Comparison of ENCODE assay signal across 8 mouse cellular contexts in genomic region chr19:3708078-3709012, GRCm38 (mm10). TPM values are rescaled to one million over a fixed set of nuclear protein-coding genes. Genes with fewer than 3 reads are reported as not detected.
DNase-seq lines count a peak whose midpoint lies in the region; ATAC-seq and TF ChIP-seq lines count a peak whose summit lies in the region.

Gene 1810055G02Rik (plus strand): TSS chr19:3708293.

- peak within 1 kb of the TSS; percentile 87 for H3K9ac ChIP-seq in ES-E14 (ENCODE audit: insufficient read depth, low read depth, low read length, poor library complexity, severe bottlenecking)
- peak within 1 kb of the TSS; percentile 93 for H3K9ac ChIP-seq in forebrain, embryonic 15.5 days (replicated peaks)

- peak within 1 kb of the TSS; percentile 88 to 94 for H3K4me3 ChIP-seq in ES-E14 (ENCODE audit: insufficient read depth in 1 of 2, low read depth in 1 of 2, low read length in 2 of 2, poor library complexity in 1 of 2, severe bottlenecking in 1 of 2)
- peak within 1 kb of the TSS; percentile 97 for H3K4me3 ChIP-seq in forebrain, embryonic 15.5 days
- H3K4me3 ChIP-seq in lung, adult 2 months (replicated peaks; ENCODE audit: extremely low read depth, low read depth, low read length): peak within 1 kb of the TSS; percentile 79

- in situ Hi-C loops in ES-E14 (cut with MboI; ENCODE audit: low sequenced_read_pairs in 2 of 2, unreplicated experiment in 2 of 2): no loop called here

- peak; percentile 93 for DNase-seq in ES-E14 (ENCODE audit: low read depth, low spot score)
- peak; percentile 98 for DNase-seq in cerebellum, adult 11-12 months
- peak; percentile 97 for DNase-seq in heart, postnatal 25 days (ENCODE audit: low spot score)
- DNase-seq in layer of hippocampus, adult 18-20 months (ENCODE audit: low spot score in 2 of 2): peak; percentile 98 to 100
- peak; percentile 98 for DNase-seq in lung, adult 2 months
- DNase-seq in thymus, adult 18-20 months: peak; percentile 89 to 91

- H3K36me3 ChIP-seq in ES-E14 (ENCODE audit: control insufficient read depth, insufficient read depth, low read length, poor library complexity, severe bottlenecking): peaks cover 6% of the 10 kb centered on the region; the same call in 1 of the 2 replicates
- no peaks in the 10 kb centered on the region for H3K36me3 ChIP-seq in forebrain, embryonic 15.5 days

- no peak for TF ChIP-seq CTCF in lung, adult 2 months (IDR thresholded peaks at IDR 0.05; ENCODE audit: insufficient read depth, low read length)

- peaks cover 0 to 2% of the 10 kb centered on the region in 2 experiments; a peak in 3 of 4 replicates for H3K4me1 ChIP-seq in ES-E14 (ENCODE audit: control insufficient read depth in 2 of 2, insufficient read depth in 2 of 2, low read length in 2 of 2, poor library complexity in 1 of 2)
- peaks cover 17% of the 10 kb centered on the region for H3K4me1 ChIP-seq in forebrain, embryonic 15.5 days
- 0 out of 2 replicates have a peak, but pooled peaks cover 2% of the 10 kb centered on the region for H3K4me1 ChIP-seq in lung, adult 2 months (ENCODE audit: control insufficient read depth, insufficient read depth, low read length)

- no peaks in the 10 kb centered on the region for H3K9me3 ChIP-seq in ES-E14 (ENCODE audit: control insufficient read depth, insufficient read depth, low read depth, low read length)
- H3K9me3 ChIP-seq in forebrain, embryonic 15.5 days: no peaks in the 10 kb centered on the region

- under 1% methylated on average over 61 of the region's 61 CpGs for WGBS in forebrain, embryonic 15.5 days
- 2% methylated on average over 61 of the region's 61 CpGs for WGBS in lung, adult 2 months

- intact Hi-C loops in heart, postnatal 25 days (cut with DNase I): no loop called here

- H3K27me3 ChIP-seq in forebrain, embryonic 15.5 days: no peaks in the 10 kb centered on the region

- ATAC-seq in forebrain, embryonic 15.5 days (replicated peaks): peak; percentile 97
- peak; percentile 91 for ATAC-seq in neutrophil, adult 5-6 weeks (ENCODE audit: extremely low read depth, insufficient number of reproducible peaks, low FRiP score, poor library complexity, severe bottlenecking)

- TF ChIP-seq POLR2A in lung, adult 2 months (IDR thresholded peaks at IDR 0.05; ENCODE audit: borderline replicate concordance, extremely low read depth, low read depth, low read length): peak; percentile 87; the same call in 1 of the 2 replicates

- H3K27ac ChIP-seq in ES-E14 (ENCODE audit: insufficient read depth, low read depth, low read length, poor library complexity, severe bottlenecking): peak within 1 kb of the TSS; percentile 56
- H3K27ac ChIP-seq in forebrain, embryonic 15.5 days (replicated peaks): peak within 1 kb of the TSS; percentile 92

- peak within 1 kb of the TSS; percentile 72 for H3K4me2 ChIP-seq in forebrain, embryonic 15.5 days (replicated peaks)

TF ChIP-seq in ES-E14, 5 proteins besides CTCF, POLR2A, EP300 and RAD21:
- TF ChIP-seq HCFC1 (IDR thresholded peaks at IDR 0.05; ENCODE audit: borderline replicate concordance, insufficient read depth, low read length) (peak; percentile 48; the same call in 1 of the 2 replicates), ZC3H11A (IDR thresholded peaks at IDR 0.05; ENCODE audit: borderline replicate concordance, low read depth, low read length) (no peak), MAFK (IDR thresholded peaks at IDR 0.05; ENCODE audit: insufficient read depth, low read depth, low read length) (0 out of 2 replicates have a peak, but pooled peaks have one; percentile 21)

RNA-seq across cellular contexts. Expression of gene 1810055G02Rik, which starts in this region (rescaled TPM):
- total RNA-seq in ES-E14 (2012; rRNA removed): 31.4 and 39.6 TPM in 2 replicates
- polyA plus RNA-seq in forebrain, embryonic 15.5 days (2015; fragmentation: Nextera tagmentation; extraction: Ambion mirVana): 31.3 and 35.1 TPM in 2 replicates
- total RNA-seq in heart, postnatal 25 days (2021): 1 to 10 TPM; 7.9 to 8.3 TPM
- total RNA-seq in layer of hippocampus, adult 18-20 months (2021): 10 to 100 TPM; 23.4 to 24.3 TPM
- polyA plus RNA-seq in lung, adult 2 months (2012; rRNA removed): 36.3 and 41.4 TPM in 2 replicates
- total RNA-seq in neutrophil, adult 5-6 weeks (2017): 3.1 and 5.1 TPM in 2 replicates

Comparison
In these comparisons a context has a peak if more than half of its experiments do, and no peak if none do; other contexts are left out.
1. Peak in every context shown above with its lines: DNase-seq, ATAC-seq, H3K4me3 ChIP-seq and H3K27ac ChIP-seq.